Mouse (Mus musculus) granulocyte monocyte progenitor cell, adult 5-6 weeks (primary cell): ENCODE measurements around the gene Trappc6b. TPM values are rescaled to one million over a fixed set of nuclear protein-coding genes. Genes with fewer than 3 reads are reported as not detected.

Experiments
- ATAC-seq: replicated peaks from 2 replicates; pipeline ENCODE4 v1.8.0; 2016; ENCODE audit warnings: mild to moderate bottlenecking, moderate TSS enrichment, inconsistent platforms; ENCODE audit not compliant: poor library complexity, severe bottlenecking
- total RNA-seq, 2 experiments: library from RNA; stranded (forward) in 1 of 2; stranded (reverse) in 1 of 2; fragments of 200-712, 200-1000 nt in 1 of 2; fragments of >200 nt in 1 of 2; fragmentation: Nextera tagmentation in 1 of 2; gene quantifications; 2 replicates each; pipeline ENCODE4 v1.2.3; 2014 to 2017

The Trappc6b gene
- total RNA-seq, 2 experiments from 2014 or later = 25.7 to 49.7 TPM

- ATAC-seq = no peak
Measured at GRCm38 (mm10) chr12:59056222-59056621, 5.0 kb downstream of the Trappc6b start.

- no peak for ATAC-seq
Measured at GRCm38 (mm10) chr12:59055196-59055850, 5.9 kb downstream of the Trappc6b start.

GRCm38 (mm10) chr12:59053976-59054375 is 7.3 kb downstream of the Trappc6b start:
- peak; percentile 26; the same call in 1 of the 2 replicates for ATAC-seq

- no peak for ATAC-seq
Measured at GRCm38 (mm10) chr12:59053166-59053565, 8.1 kb downstream of the Trappc6b start.

GRCm38 (mm10) chr12:59052470-59052869 is 8.8 kb downstream of the Trappc6b start:
- no peak; the same call in 1 of the 2 replicates for ATAC-seq

GRCm38 (mm10) chr12:59040851-59041250 is 20.4 kb downstream of the Trappc6b start:
- ATAC-seq = peak; percentile 58

- ATAC-seq = peak; percentile 88
Measured at GRCm38 (mm10) chr12:59039971-59040844, 21.1 kb downstream of the Trappc6b start.

- ATAC-seq = no peak
Measured at GRCm38 (mm10) chr12:59039162-59039970, 21.9 kb downstream of the Trappc6b start.

- peak; percentile 68 for ATAC-seq
Measured at GRCm38 (mm10) chr12:59032101-59032500, 29.2 kb downstream of the Trappc6b start.

GRCm38 (mm10) chr12:59021306-59021705 is 40.0 kb downstream of the Trappc6b start:
- ATAC-seq = no peak

GRCm38 (mm10) chr12:59019891-59020290 is 41.4 kb downstream of the Trappc6b start:
- ATAC-seq = no peak

GRCm38 (mm10) chr12:59017970-59018369 is 43.3 kb downstream of the Trappc6b start:
- ATAC-seq = no peak

- ATAC-seq = peak; percentile 73
Measured at GRCm38 (mm10) chr12:59013234-59013633, 48.0 kb downstream of the Trappc6b start, which contains the start of gene Gemin2. Gene Gemin2 (plus strand): TSS chr12:59013393.

- no peak for ATAC-seq
Measured at GRCm38 (mm10) chr12:59012710-59013091, 48.6 kb downstream of the Trappc6b start.

- peak; percentile 83 for ATAC-seq
Measured at GRCm38 (mm10) chr12:59011844-59012709, 49.2 kb downstream of the Trappc6b start, which contains the start of gene Sec23a. Gene Sec23a (minus strand): TSS chr12:59012017.

- no peak for ATAC-seq
Measured at GRCm38 (mm10) chr12:59011275-59011843, 49.9 kb downstream of the Trappc6b start.

GRCm38 (mm10) chr12:59010482-59010881 is 50.8 kb downstream of the Trappc6b start:
- ATAC-seq = no peak
